Mouse (Mus musculus) midbrain, embryonic 16.5 days (tissue): ENCODE measurements around the gene Neurod6. TPM values are rescaled to one million over a fixed set of nuclear protein-coding genes. Genes with fewer than 3 reads are reported as not detected.

Source experiments
- ATAC-seq: fragments of 200-750 bp; cut with Nextera tagmentation; 2 replicates; pipeline ENCODE4 v1.8.0; 2017; ENCODE audit warnings: moderate TSS enrichment
- H3K27ac ChIP-seq: fragments of 300-500 bp; sonication (generic); 2 replicates; pipeline ENCODE4 v1.5.1; 2014; ENCODE audit warnings: mild to moderate bottlenecking, low read length, mixed read lengths
- H3K27me3 ChIP-seq: fragments of 300-500 bp; sonication (generic); 2 replicates; pipeline ENCODE4 v1.6.1; 2014; ENCODE audit warnings: low read depth, low read length, mixed read lengths; ENCODE audit not compliant: control insufficient read depth, insufficient read depth
- H3K36me3 ChIP-seq: fragments of 300-500 bp; sonication (generic); 2 replicates; pipeline ENCODE4 v1.6.1; 2014; ENCODE audit warnings: mild to moderate bottlenecking, low read length, moderate library complexity, mixed read lengths; ENCODE audit not compliant: control insufficient read depth, insufficient read depth
- H3K4me1 ChIP-seq: fragments of 300-500 bp; sonication (generic); 2 replicates; pipeline ENCODE4 v1.6.1; 2014; ENCODE audit warnings: mild to moderate bottlenecking, low read length, mixed read lengths; ENCODE audit not compliant: control insufficient read depth, insufficient read depth
- H3K4me2 ChIP-seq: fragments of 300-500 bp; sonication (generic); 2 replicates; pipeline ENCODE4 v1.6.1; 2014; ENCODE audit warnings: mild to moderate bottlenecking, low read length, mixed read lengths
- H3K4me3 ChIP-seq: fragments of 300-500 bp; sonication (generic); 2 replicates; pipeline ENCODE4 v1.5.1; 2014; ENCODE audit warnings: low read depth, mild to moderate bottlenecking, low read length, moderate library complexity, mixed read lengths
- H3K9ac ChIP-seq: fragments of 300-500 bp; sonication (generic); 2 replicates; pipeline ENCODE4 v1.6.1; 2014; ENCODE audit warnings: low read depth, low read length, mixed read lengths
- H3K9me3 ChIP-seq: fragments of 300-500 bp; sonication (generic); replicated peaks from 2 replicates; pipeline ENCODE4 v1.6.1; 2014; ENCODE audit warnings: mild to moderate bottlenecking, low read length, mixed read lengths; ENCODE audit not compliant: control insufficient read depth, poor library complexity, severe bottlenecking
- WGBS: fragments of 180-500 bp; shearing (Covaris S2); extraction: QIAGEN DNeasy Blood & Tissue Kit; methylation state at CpG from one replicate; pipeline ENCODE4 v1.1.7; 2014; 5-methylcytosine and 5-hydroxymethylcytosine counted together
- polyA plus RNA-seq: library from polyadenylated mRNA; unstranded; fragments of >200 nt; fragmentation: Nextera tagmentation; extraction: Ambion mirVana; gene quantifications from 2 replicates; pipeline ENCODE4 v1.2.1, GENCODE M21; 2015

Gene Neurod6
- polyA plus RNA-seq, 1 experiment from 2014 or later: 18.3 TPM

DNA sequence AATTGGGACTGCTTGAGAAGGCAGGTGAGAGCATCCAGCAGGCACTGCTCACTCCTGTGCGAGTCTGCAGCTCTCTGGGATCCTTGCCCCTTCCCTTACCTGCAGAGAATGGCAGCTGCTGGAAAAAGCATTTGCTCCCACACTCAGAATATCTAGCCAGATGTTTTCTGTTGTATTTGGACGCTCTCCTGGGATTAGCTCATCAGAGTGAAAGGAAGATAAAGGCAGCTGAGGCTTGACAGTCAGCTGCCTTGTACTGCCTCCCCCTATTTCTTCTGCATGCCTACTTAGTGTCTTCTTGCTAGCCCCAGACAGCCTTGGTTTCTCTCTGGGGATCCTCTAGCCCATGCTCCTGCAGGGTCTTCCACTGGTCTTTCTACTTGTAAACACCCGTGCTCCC, 31.1 kb downstream of the Neurod6 start:
- Histone ChIP-seq H3K36me3 (no peaks in the 10 kb centered on the region), H3K9ac (no peak overlapping the region), H3K4me3 (no peak overlapping the region), H3K4me2 (no peak overlapping the region), H3K9me3 (no peaks in the 10 kb centered on the region), H3K4me1 (peaks cover 21% of the 10 kb centered on the region), H3K27me3 (no peaks in the 10 kb centered on the region), H3K27ac (no peak overlapping the region)
- 69% methylated on average over 3 of the region's 3 CpGs for WGBS
- no peak for ATAC-seq

- no peak overlapping the region for H3K4me2 ChIP-seq
- H3K9ac ChIP-seq: no peak overlapping the region
- H3K36me3 ChIP-seq: no peaks in the 10 kb centered on the region
- ATAC-seq: no peak
- no peaks in the 10 kb centered on the region for H3K9me3 ChIP-seq
- no peak overlapping the region for H3K4me3 ChIP-seq
- WGBS: 75% methylated on average over 8 of the region's 8 CpGs
- H3K27ac ChIP-seq: no peak overlapping the region
- H3K4me1 ChIP-seq: peaks cover 21% of the 10 kb centered on the region
- no peaks in the 10 kb centered on the region for H3K27me3 ChIP-seq
Observed at GRCm38 (mm10) chr6:55649581-55649980, 31.5 kb downstream of the Neurod6 start.

DNA sequence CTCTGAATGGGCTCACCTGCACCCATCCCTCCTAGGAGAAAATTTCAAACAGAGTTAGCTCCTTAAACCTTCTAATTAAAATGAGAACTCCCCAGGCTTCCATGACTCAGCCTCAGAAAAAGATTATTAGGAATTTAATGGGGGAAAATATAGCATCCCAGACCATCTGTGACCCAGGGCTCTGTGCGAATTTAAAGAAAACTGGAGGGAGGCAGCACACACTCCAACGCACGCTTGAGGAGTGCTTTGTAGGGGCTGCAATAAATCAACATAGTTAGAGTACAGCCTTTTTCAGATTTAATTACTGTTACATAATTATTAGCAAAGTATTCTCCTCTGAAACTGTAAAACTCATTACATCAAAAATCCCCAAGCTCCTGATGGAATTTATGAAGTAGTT, 32.2 kb downstream of the Neurod6 start:
- ATAC-seq: no peak
- Histone ChIP-seq H3K4me3 (no peak overlapping the region), H3K36me3 (no peaks in the 10 kb centered on the region), H3K27me3 (no peaks in the 10 kb centered on the region), H3K4me2 (no peak overlapping the region), H3K9ac (no peak overlapping the region), H3K27ac (no peak overlapping the region), H3K9me3 (no peaks in the 10 kb centered on the region), H3K4me1 (peaks cover 21% of the 10 kb centered on the region)
- WGBS: 44% methylated on average over 3 of the region's 3 CpGs

DNA sequence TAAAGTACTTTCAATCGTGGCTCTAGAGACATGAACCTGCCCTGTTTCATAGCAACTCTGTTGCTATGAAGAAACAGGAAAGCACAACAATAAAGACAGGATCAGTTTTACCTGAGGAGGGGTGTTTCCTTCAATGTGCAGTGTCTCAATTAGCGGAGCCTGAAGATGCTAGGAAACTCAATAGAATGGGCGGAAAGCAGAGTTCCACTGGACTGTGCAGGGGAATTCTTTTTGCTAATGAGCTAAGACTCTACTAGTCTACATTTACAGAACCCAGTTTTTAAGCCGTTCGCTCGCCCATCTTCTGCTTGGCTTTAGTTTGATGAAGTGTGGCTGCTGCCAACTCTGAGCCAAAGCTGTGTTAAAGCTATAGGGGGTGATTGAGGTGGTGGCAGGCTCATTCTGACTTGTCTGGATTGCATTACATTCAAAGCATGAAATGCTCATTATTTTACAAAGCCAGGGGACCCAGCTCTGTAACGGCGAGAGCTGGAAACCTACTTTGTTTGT, 33.2 kb downstream of the Neurod6 start:
- ATAC-seq: peak; percentile 46; the same call in 1 of the 2 replicates
- H3K9ac ChIP-seq: no peak overlapping the region
- H3K9me3 ChIP-seq: no peaks in the 10 kb centered on the region
- no peaks in the 10 kb centered on the region for H3K27me3 ChIP-seq
- no peak overlapping the region for H3K27ac ChIP-seq
- peaks cover 21% of the 10 kb centered on the region for H3K4me1 ChIP-seq
- WGBS: 45% methylated on average over 8 of the region's 8 CpGs
- H3K4me2 ChIP-seq: no peak overlapping the region
- no peaks in the 10 kb centered on the region for H3K36me3 ChIP-seq
- no peak overlapping the region for H3K4me3 ChIP-seq

DNA sequence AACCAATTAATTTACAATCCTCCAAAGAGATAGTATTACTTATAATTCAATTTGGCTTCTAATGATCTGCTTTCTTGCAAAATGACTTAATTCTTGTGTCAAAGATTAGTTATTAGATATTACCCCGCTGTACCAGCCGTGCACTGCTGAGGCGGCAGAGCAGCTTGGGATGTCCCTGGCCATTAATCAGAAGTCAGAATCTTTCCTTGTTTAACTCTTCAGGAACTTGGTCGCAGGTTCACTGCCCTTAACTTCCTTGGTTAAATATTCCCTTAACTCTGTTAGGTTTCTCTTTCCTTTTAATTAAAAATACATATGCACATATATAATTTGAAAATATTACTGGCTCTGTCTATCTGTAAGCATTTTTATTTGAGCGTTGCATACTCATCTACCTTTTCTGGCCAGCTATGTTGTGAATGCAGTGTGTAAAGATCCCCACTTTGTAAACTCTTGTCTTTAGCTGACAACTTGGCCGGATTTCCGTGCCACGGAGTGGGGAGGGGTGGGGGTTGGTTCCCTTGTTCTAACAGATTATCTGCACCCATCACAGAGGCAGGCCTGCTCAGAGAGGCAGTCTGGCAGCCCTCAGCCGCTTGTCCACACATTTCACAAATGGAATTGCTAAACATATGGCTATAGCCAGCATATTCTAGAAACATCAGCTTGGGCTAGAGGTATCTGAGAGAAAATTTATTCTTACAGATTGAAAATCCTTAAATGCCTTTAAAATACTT, 34.1 kb downstream of the Neurod6 start:
- no peaks in the 10 kb centered on the region for H3K27me3 ChIP-seq
- H3K4me2 ChIP-seq: no peak overlapping the region; the same call in 1 of the 2 replicates
- 0 out of 2 replicates have a peak, but pooled peaks have one; percentile 13 for ATAC-seq
- no peaks in the 10 kb centered on the region for H3K9me3 ChIP-seq
- no peaks in the 10 kb centered on the region for H3K36me3 ChIP-seq
- H3K9ac ChIP-seq: no peak overlapping the region
- H3K4me1 ChIP-seq: peaks cover 21% of the 10 kb centered on the region
- no peak overlapping the region for H3K4me3 ChIP-seq
- 33% methylated on average over 9 of the region's 9 CpGs for WGBS
- 0 out of 2 replicates have a peak overlapping the region, but pooled peaks have one; percentile 11 for H3K27ac ChIP-seq

- Histone ChIP-seq H3K9me3 (no peaks in the 10 kb centered on the region), H3K36me3 (no peaks in the 10 kb centered on the region), H3K27me3 (no peaks in the 10 kb centered on the region), H3K4me3 (no peak overlapping the region), H3K4me2 (peak overlapping the region; percentile 26; the same call in 1 of the 2 replicates), H3K9ac (no peak overlapping the region), H3K4me1 (peaks cover 21% of the 10 kb centered on the region), H3K27ac (no peak overlapping the region)
- 42% methylated on average over 14 of the region's 14 CpGs for WGBS
- no peak for ATAC-seq
Observed at GRCm38 (mm10) chr6:55646111-55646823, 34.8 kb downstream of the Neurod6 start.

GRCm38 (mm10) chr6:55634662-55635061, 46.4 kb downstream of the Neurod6 start:
- Histone ChIP-seq H3K9me3 (no peaks in the 10 kb centered on the region), H3K4me3 (no peak overlapping the region), H3K27ac (no peak overlapping the region), H3K27me3 (no peaks in the 10 kb centered on the region), H3K9ac (no peak overlapping the region), H3K36me3 (no peaks in the 10 kb centered on the region), H3K4me2 (no peak overlapping the region), H3K4me1 (no peaks in the 10 kb centered on the region)
- ATAC-seq: no peak
- WGBS: 77% methylated on average over 1 of the region's 1 CpGs
